Mouse (Mus musculus): Measurements from ENCODE around the gene Unc50.

The Unc50 gene

DNA sequence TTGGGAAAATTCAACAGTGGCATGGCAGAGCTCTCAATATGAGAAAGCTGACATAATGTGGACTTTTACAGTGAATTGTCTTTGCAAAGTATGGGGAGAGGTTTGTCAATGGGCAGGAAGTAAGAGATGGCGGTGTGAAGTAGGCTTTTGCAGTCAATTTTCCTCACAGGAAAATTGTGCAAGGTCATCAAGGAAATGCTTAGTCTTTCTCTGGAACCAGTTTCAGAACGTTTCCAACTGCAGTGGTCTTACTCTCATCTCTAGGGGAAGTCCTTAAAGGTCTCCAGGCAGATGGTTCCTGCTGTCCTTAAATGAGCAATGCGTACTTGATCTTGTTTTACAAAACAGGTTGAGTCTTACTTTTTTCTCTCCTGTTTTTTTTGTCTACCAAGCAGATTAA lies 57.1 kb downstream of the Unc50 start:
- no peak for DNase-seq (ENCODE audit: low read depth, low spot score)

DNA sequence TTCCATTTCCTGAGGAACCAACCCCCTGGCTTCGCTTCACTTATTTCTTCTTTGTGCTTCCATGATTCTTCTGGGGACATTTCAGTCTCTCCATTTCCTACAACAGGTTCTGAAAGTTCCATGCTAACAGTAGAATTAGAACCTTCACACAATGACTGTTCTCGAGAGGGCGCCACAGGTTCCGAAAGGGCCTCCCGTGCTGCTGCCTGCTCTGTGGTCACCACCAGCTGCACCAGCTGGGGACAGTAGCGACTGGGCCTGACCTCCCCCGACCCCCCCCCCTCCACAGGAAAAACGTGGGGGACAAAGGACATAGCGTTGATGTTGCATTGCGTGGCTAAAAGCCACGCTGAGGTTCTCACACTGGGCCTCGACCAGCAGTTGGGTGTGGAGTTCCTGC lies 58.6 kb downstream of the Unc50 start:
- no peak for DNase-seq (ENCODE audit: low read depth, low spot score)

Measured in retina, postnatal 7 days (tissue).